Mouse (Mus musculus): ENCODE measurements around the gene Acbd3. TPM values are rescaled to one million over a fixed set of nuclear protein-coding genes. Genes with fewer than 3 reads are reported as not detected.

Gene Acbd3
- polyA plus RNA-seq (2012; rRNA removed), result 17.9 and 22.8 TPM in 2 replicates

GRCm38 (mm10) chr1:180725704-180726179, at the start of gene Acbd3:
Acbd3 (plus strand) TSS chr1:180726043.

GRCm38 (mm10) chr1:180696626-180697352, 29.1 kb upstream of the Acbd3 start, which contains the start of gene Mixl1:
Mixl1 (minus strand) TSS chr1:180697034.

Other genes starting within 250 kb of the Acbd3 start
- 16.5 and 24.7 TPM in 2 replicates for gene Stum, start 242.5 kb upstream of the Acbd3 start, polyA plus RNA-seq (2012; rRNA removed)
- 44.4 and 47.5 TPM in 2 replicates for gene Parp1, start 157.1 kb upstream of the Acbd3 start, polyA plus RNA-seq (2012; rRNA removed)
- gene Lin9, start 84.9 kb upstream of the Acbd3 start, polyA plus RNA-seq (2012; rRNA removed), result 2.7 and 5.9 TPM in 2 replicates
- not detected in 2 replicates for gene Mixl1, start 29.0 kb upstream of the Acbd3 start, polyA plus RNA-seq (2012; rRNA removed)
- gene H3f3a, start 87.9 kb downstream of the Acbd3 start, polyA plus RNA-seq (2012; rRNA removed), result 385 and 388 TPM in 2 replicates
- gene Sde2, start 125.1 kb downstream of the Acbd3 start, polyA plus RNA-seq (2012; rRNA removed), result 12.3 and 15.0 TPM in 2 replicates
- 0.38 and 0.61 TPM in 2 replicates for gene Lefty2, start 167.1 kb downstream of the Acbd3 start, polyA plus RNA-seq (2012; rRNA removed)
- 79.9 and 94.7 TPM in 2 replicates for gene Pycr2, start 178.2 kb downstream of the Acbd3 start, polyA plus RNA-seq (2012; rRNA removed)
- gene Lefty1, start 209.0 kb downstream of the Acbd3 start, polyA plus RNA-seq (2012; rRNA removed), result 21.2 and 23.4 TPM in 2 replicates
- gene Tmem63a, start 216.3 kb downstream of the Acbd3 start, polyA plus RNA-seq (2012; rRNA removed), result 47.3 and 47.7 TPM in 2 replicates

All from ovary, adult 2 months (tissue).